Comparison of ENCODE assay signal across 20 mouse cellular contexts in genomic region chr10:41860275-41860688, GRCm38 (mm10). TPM values are rescaled to one million over a fixed set of nuclear protein-coding genes. Genes with fewer than 3 reads are reported as not detected.
DNase-seq lines count a peak whose midpoint lies in the region; ATAC-seq and TF ChIP-seq lines count a peak whose summit lies in the region.
"Had no signal": no experiment of that assay in that cellular context is flagged by ENCODE, and none has a peak within 500 bp of the region (broad histone marks: within the 10 kb centered on the region; RNA-seq: fewer than 3 reads in every experiment).

No protein-coding gene starts in this region.

- no peak overlapping the region for H3K27ac ChIP-seq in kidney, embryonic 15.5 days
- H3K27ac ChIP-seq in thymus, adult 2 months (ENCODE audit: control insufficient read depth, insufficient read depth, low read length) = no peak overlapping the region
- H3K27ac ChIP-seq in hindbrain, embryonic 16.5 days (ENCODE audit: low read depth, low read length) = no peak overlapping the region
- H3K27ac ChIP-seq: embryonic facial prominence, embryonic 12.5 days; forebrain, embryonic 10.5 days; heart, embryonic 10.5 days; hindbrain, embryonic 15.5 days; stomach, embryonic 15.5 days had no signal

- TF ChIP-seq POLR2A in thymus, adult 2 months (IDR thresholded peaks at IDR 0.05; ENCODE audit: control insufficient read depth, extremely low read depth, insufficient read depth, low read length, poor library complexity) = no peak

- no peaks in the 10 kb centered on the region for H3K36me3 ChIP-seq in kidney, embryonic 15.5 days
- no peaks in the 10 kb centered on the region for H3K36me3 ChIP-seq in thymus, adult 2 months (ENCODE audit: control insufficient read depth, insufficient read depth, low read length)
- H3K36me3 ChIP-seq in hindbrain, embryonic 16.5 days (ENCODE audit: control insufficient read depth, insufficient read depth, low read length) = no peaks in the 10 kb centered on the region
- H3K36me3 ChIP-seq: embryonic facial prominence, embryonic 12.5 days; forebrain, embryonic 10.5 days; heart, embryonic 10.5 days; hindbrain, embryonic 15.5 days; stomach, embryonic 15.5 days had no signal

- H3K9me3 ChIP-seq in kidney, embryonic 15.5 days (replicated peaks) = no peaks in the 10 kb centered on the region
- no peaks in the 10 kb centered on the region for H3K9me3 ChIP-seq in hindbrain, embryonic 16.5 days (ENCODE audit: control insufficient read depth, low read length)
- H3K9me3 ChIP-seq: embryonic facial prominence, embryonic 12.5 days; forebrain, embryonic 10.5 days; heart, embryonic 10.5 days; hindbrain, embryonic 15.5 days; megakaryocyte, embryonic 14.5 days; stomach, embryonic 15.5 days had no signal

- DNase-seq in kidney, adult 11 months = no peak
- DNase-seq in brain, adult 2 months (ENCODE audit: low read depth, low spot score) = peak; percentile 94
- DNase-seq in cerebellum, adult 18-20 months = peak; percentile 79 to 87
- peak; percentile 80 to 81 for DNase-seq in cerebellum, postnatal 36 days
- DNase-seq in thymus, adult 2 months = no peak
- no peak for DNase-seq in testis, postnatal 10 days (ENCODE audit: low spot score)
- DNase-seq: adrenal gland, postnatal 36 days; gastrocnemius, postnatal 36 days; heart, postnatal 14 days; liver; liver, postnatal 0 days; lung, postnatal 14 days had no signal

- H3K9ac ChIP-seq in kidney, embryonic 15.5 days = no peak overlapping the region
- H3K9ac ChIP-seq in hindbrain, embryonic 16.5 days (ENCODE audit: low read depth, low read length) = no peak overlapping the region
- H3K9ac ChIP-seq: embryonic facial prominence, embryonic 12.5 days; hindbrain, embryonic 15.5 days; liver, postnatal 0 days; stomach, embryonic 15.5 days had no signal

- H3K4me2 ChIP-seq in kidney, embryonic 15.5 days = no peak overlapping the region
- H3K4me2 ChIP-seq in hindbrain, embryonic 16.5 days (ENCODE audit: low read length) = no peak overlapping the region
- H3K4me2 ChIP-seq: embryonic facial prominence, embryonic 12.5 days; hindbrain, embryonic 15.5 days; stomach, embryonic 15.5 days had no signal

- TF ChIP-seq CTCF in thymus, adult 2 months (IDR thresholded peaks at IDR 0.05; ENCODE audit: borderline replicate concordance, control insufficient read depth, extremely low read depth, insufficient read depth, low read length, poor library complexity) = no peak

- peaks cover 6% of the 10 kb centered on the region; the same call in 1 of the 2 replicates for H3K4me1 ChIP-seq in kidney, embryonic 15.5 days
- H3K4me1 ChIP-seq in thymus, adult 2 months (replicated peaks; ENCODE audit: control insufficient read depth, insufficient read depth, low read length) = no peaks in the 10 kb centered on the region
- H3K4me1 ChIP-seq in hindbrain, embryonic 16.5 days (ENCODE audit: control insufficient read depth, insufficient read depth, low read depth, low read length) = no peaks in the 10 kb centered on the region
- H3K4me1 ChIP-seq: embryonic facial prominence, embryonic 12.5 days; forebrain, embryonic 10.5 days; heart, embryonic 10.5 days; hindbrain, embryonic 15.5 days; stomach, embryonic 15.5 days had no signal

- no peaks in the 10 kb centered on the region for H3K27me3 ChIP-seq in kidney, embryonic 15.5 days
- no peaks in the 10 kb centered on the region for H3K27me3 ChIP-seq in thymus, adult 2 months (ENCODE audit: control insufficient read depth, insufficient read depth, low read length)
- no peaks in the 10 kb centered on the region for H3K27me3 ChIP-seq in hindbrain, embryonic 16.5 days (replicated peaks; ENCODE audit: control insufficient read depth, insufficient read depth, low read length)
- H3K27me3 ChIP-seq: embryonic facial prominence, embryonic 12.5 days; hindbrain, embryonic 15.5 days; megakaryocyte, embryonic 14.5 days; stomach, embryonic 15.5 days had no signal

- H3K4me3 ChIP-seq in kidney, embryonic 15.5 days (replicated peaks) = no peak overlapping the region
- no peak overlapping the region for H3K4me3 ChIP-seq in thymus, adult 2 months (ENCODE audit: control insufficient read depth, insufficient read depth, low read length)
- H3K4me3 ChIP-seq in hindbrain, embryonic 16.5 days (ENCODE audit: low read length) = no peak overlapping the region
- H3K4me3 ChIP-seq: embryonic facial prominence, embryonic 12.5 days; forebrain, embryonic 10.5 days; heart, embryonic 10.5 days; hindbrain, embryonic 15.5 days; stomach, embryonic 15.5 days had no signal

- WGBS in kidney, embryonic 15.5 days = 40% methylated on average over 2 of the region's 2 CpGs
- 90% methylated on average over 2 of the region's 2 CpGs for WGBS in thymus, adult 2 months
- WGBS in hindbrain, embryonic 16.5 days = 71% methylated on average over 2 of the region's 2 CpGs

- ATAC-seq in kidney, embryonic 15.5 days (replicated peaks; ENCODE audit: low FRiP score) = 0 out of 2 replicates have a peak, but pooled peaks have one; percentile 60
- no peak for ATAC-seq in hindbrain, embryonic 16.5 days
- ATAC-seq: liver, postnatal 0 days had no signal

RNA-seq across cellular contexts. Expression of gene Sesn1, which starts 50.5 kb away (rescaled TPM):
- polyA plus RNA-seq in kidney, embryonic 15.5 days (2015; fragmentation: Nextera tagmentation; extraction: Ambion mirVana) = 34.3 and 35.1 TPM in 2 replicates
- polyA plus RNA-seq in thymus, adult 2 months (2012; rRNA removed) = 49.7 and 51.7 TPM in 2 replicates
- polyA plus RNA-seq in hindbrain, embryonic 16.5 days (2015; fragmentation: Nextera tagmentation; extraction: Ambion mirVana) = 41.0 and 41.2 TPM in 2 replicates

RNA-seq across cellular contexts. Expression of gene Cep57l1, which starts 50.6 kb away (rescaled TPM):
- polyA plus RNA-seq in kidney, embryonic 15.5 days (2015; fragmentation: Nextera tagmentation; extraction: Ambion mirVana) = 22.5 and 24.8 TPM in 2 replicates
- polyA plus RNA-seq in thymus, adult 2 months (2012; rRNA removed) = 5.7 and 6.5 TPM in 2 replicates
- 14.3 and 15.7 TPM in 2 replicates for polyA plus RNA-seq in hindbrain, embryonic 16.5 days (2015; fragmentation: Nextera tagmentation; extraction: Ambion mirVana)

Comparison
In these comparisons a context has a peak if more than half of its experiments do, and no peak if none do; other contexts are left out.
1. DNase-seq: peak in brain, adult 2 months (single experiment), cerebellum, adult 18-20 months (2 of 2) and cerebellum, postnatal 36 days (2 of 2); none in kidney, adult 11 months (single experiment), thymus, adult 2 months (single experiment) and testis, postnatal 10 days (single experiment).